Mouse (Mus musculus): ENCODE results near the gene Shld1. TPM values are rescaled to one million over a fixed set of nuclear protein-coding genes. Genes with fewer than 3 reads are reported as not detected.

Gene Shld1
- polyA plus RNA-seq (2015; fragmentation: Nextera tagmentation; extraction: Ambion mirVana), result 18.8 and 22.6 TPM in 2 replicates

DNA sequence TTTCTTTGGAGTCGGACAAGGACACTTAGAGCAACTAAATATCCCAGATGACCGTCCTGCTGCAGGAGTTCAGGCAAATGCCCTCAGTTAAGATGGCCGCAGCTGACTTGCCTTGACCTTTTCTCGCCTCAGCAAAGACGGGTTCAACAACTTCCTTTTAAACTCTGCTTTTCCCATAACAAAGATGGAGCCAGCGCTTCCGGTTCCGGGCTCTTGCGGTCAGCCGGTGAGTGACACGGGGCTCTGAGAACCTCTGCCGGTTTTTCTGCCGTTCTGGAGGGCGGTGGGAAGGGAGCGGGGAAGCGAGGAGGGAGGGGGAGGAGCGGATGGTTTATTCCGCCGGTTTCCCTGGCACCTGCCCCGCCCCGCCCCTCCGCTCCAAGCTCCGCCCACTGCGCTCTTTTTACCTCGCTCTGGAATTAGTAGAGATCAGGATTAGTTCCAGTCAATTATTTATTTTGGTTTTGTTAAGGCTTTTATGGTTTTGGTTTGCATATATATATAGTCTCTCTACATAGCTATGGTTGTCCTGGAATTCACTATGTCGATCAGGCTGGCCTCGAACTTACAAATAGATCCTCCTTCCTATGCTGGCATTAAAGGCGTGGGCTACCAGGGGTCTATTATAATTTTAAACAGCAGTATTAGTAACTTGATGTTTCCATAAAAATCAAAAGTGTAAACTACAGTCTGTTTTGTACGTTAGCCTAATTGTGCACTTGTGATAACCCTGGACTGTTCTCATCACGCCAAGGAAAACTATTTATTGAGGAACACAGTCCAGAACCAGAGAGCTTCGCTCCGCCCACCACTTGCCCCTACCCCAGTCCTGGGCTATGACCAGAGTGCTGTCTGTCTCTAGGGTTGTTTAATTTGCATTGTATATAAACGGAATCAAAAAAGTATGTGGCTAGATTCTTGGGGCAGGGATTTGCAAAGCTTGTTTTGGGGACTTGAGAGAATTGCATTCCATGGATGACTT, at the start of gene Shld1:
Gene Shld1, plus strand, starts transcription at position 176 of the 982 bp plus-strand sequence.
- peak within 1 kb of the TSS; percentile 72 for H3K27ac ChIP-seq (replicated peaks)
- 10% methylated on average over 30 of the region's 33 CpGs for WGBS
- H3K27me3 ChIP-seq, result no peaks in the 10 kb centered on the region
- peaks cover 17% of the 10 kb centered on the region; the same call in 1 of the 2 replicates for H3K4me1 ChIP-seq (replicated peaks)
- no peaks in the 10 kb centered on the region for H3K9me3 ChIP-seq
- peak; percentile 95 for ATAC-seq (ENCODE audit: low FRiP score, low read depth)
- H3K36me3 ChIP-seq, result no peaks in the 10 kb centered on the region
- H3K4me2 ChIP-seq, result peak within 1 kb of the TSS; percentile 56
- peak within 1 kb of the TSS; percentile 51 for H3K9ac ChIP-seq
- peak within 1 kb of the TSS; percentile 48 for H3K4me3 ChIP-seq

DNA sequence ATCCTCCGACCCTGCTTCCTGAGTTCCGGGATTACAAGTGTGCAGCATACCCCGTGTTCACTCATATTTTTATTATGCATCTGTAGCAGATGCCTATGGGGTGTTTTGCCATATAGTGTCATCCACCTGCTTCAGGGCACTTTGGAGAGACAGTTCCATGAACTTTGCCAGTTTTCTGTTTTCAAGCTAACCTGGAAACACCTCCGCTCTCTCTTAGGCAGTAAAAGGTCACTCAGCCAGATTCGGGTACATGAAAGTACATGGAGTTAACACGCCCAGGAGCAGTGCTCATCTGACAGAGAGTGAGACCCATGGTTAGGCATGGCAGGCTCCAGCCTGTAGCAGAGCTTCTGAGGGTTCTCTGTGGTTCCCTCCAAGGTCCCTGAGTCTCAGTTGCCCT, 48.4 kb upstream of the Shld1 start:
- ATAC-seq (ENCODE audit: low FRiP score, low read depth), result no peak
- H3K27me3 ChIP-seq, result no peaks in the 10 kb centered on the region
- H3K36me3 ChIP-seq, result no peaks in the 10 kb centered on the region
- no peaks in the 10 kb centered on the region for H3K9me3 ChIP-seq
- 92% methylated on average over 6 of the region's 6 CpGs for WGBS
- H3K4me2 ChIP-seq, result no peak overlapping the region
- no peak overlapping the region for H3K9ac ChIP-seq
- no peak overlapping the region for H3K4me3 ChIP-seq
- no peaks in the 10 kb centered on the region for H3K4me1 ChIP-seq (replicated peaks)
- no peak overlapping the region for H3K27ac ChIP-seq (replicated peaks)

DNA sequence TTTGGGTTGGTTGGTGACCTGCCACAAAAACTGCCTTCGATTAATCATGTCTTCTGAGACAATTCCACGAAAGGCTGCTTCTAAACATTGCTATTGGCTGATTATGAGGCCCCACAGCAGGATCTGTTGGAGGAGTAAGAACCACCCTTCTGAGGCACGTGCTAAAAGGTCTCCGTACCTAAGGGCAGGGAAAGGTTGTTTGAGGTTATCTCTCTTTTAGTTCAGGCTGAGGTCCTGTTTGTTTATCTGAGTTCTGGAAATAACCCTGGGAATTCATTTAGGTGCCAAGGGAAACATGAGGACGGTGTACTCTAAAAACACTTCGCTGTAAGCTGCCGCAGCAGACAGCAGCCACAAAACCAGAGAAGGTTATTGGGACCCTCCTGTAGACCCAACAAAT, 47.4 kb upstream of the Shld1 start:
- no peaks in the 10 kb centered on the region for H3K4me1 ChIP-seq (replicated peaks)
- 84% methylated on average over 7 of the region's 7 CpGs for WGBS
- H3K27ac ChIP-seq (replicated peaks), result no peak overlapping the region
- no peak overlapping the region for H3K4me2 ChIP-seq
- no peaks in the 10 kb centered on the region for H3K9me3 ChIP-seq
- no peak overlapping the region for H3K9ac ChIP-seq
- no peak for ATAC-seq (ENCODE audit: low FRiP score, low read depth)
- H3K27me3 ChIP-seq, result no peaks in the 10 kb centered on the region
- H3K4me3 ChIP-seq, result no peak overlapping the region
- H3K36me3 ChIP-seq, result no peaks in the 10 kb centered on the region

DNA sequence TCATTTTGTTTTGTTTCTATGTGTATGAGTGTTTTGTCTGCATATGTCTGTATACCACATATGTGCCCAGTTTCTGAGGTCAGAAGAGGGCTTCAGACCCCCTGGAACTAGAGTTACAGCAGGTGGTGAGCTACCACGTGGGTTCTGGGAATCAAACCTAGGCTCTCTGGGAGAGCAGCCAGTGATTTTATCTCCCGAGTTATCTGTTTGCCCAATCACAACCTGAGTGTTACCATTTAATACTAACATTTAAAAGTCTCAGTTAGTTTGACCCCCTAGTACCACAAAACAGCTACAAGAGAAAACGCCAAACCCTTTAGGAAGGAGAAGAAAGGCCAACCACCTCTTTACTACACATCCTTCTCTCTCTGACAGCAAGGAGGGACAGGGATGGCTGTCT, 45.5 kb upstream of the Shld1 start:
- no peaks in the 10 kb centered on the region for H3K4me1 ChIP-seq (replicated peaks)
- H3K4me3 ChIP-seq, result no peak overlapping the region
- ATAC-seq (ENCODE audit: low FRiP score, low read depth), result no peak
- H3K4me2 ChIP-seq, result no peak overlapping the region
- H3K9me3 ChIP-seq, result no peaks in the 10 kb centered on the region
- no peaks in the 10 kb centered on the region for H3K36me3 ChIP-seq
- no peak overlapping the region for H3K9ac ChIP-seq
- no peak overlapping the region for H3K27ac ChIP-seq (replicated peaks)
- H3K27me3 ChIP-seq, result no peaks in the 10 kb centered on the region
- WGBS, result 71% methylated on average over 3 of the region's 3 CpGs

DNA sequence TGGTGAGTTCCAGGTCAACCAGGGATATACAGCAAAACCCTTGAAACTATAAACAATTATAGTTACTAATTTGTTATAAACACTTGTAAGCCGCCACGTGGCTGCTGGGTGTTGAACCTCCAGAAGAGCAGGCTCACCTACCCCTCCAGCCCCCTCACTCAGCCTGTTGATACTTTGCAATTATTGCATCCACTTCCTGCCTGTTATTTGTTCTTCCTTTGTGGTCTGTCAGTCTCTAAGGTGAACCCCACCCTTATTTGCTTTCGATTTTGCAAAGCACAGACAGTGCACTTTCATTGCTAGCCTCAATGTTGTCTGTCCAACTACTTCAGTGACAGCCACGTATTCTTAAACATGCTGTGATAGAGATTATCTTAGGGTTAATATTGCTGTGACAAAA, 43.6 kb upstream of the Shld1 start:
- H3K4me1 ChIP-seq (replicated peaks), result no peaks in the 10 kb centered on the region
- no peaks in the 10 kb centered on the region for H3K36me3 ChIP-seq
- no peak overlapping the region for H3K4me3 ChIP-seq
- no peak overlapping the region for H3K9ac ChIP-seq
- no peaks in the 10 kb centered on the region for H3K27me3 ChIP-seq
- no peak for ATAC-seq (ENCODE audit: low FRiP score, low read depth)
- no peak overlapping the region for H3K4me2 ChIP-seq
- 89% methylated on average over 4 of the region's 4 CpGs for WGBS
- H3K9me3 ChIP-seq, result no peaks in the 10 kb centered on the region
- H3K27ac ChIP-seq (replicated peaks), result no peak overlapping the region

DNA sequence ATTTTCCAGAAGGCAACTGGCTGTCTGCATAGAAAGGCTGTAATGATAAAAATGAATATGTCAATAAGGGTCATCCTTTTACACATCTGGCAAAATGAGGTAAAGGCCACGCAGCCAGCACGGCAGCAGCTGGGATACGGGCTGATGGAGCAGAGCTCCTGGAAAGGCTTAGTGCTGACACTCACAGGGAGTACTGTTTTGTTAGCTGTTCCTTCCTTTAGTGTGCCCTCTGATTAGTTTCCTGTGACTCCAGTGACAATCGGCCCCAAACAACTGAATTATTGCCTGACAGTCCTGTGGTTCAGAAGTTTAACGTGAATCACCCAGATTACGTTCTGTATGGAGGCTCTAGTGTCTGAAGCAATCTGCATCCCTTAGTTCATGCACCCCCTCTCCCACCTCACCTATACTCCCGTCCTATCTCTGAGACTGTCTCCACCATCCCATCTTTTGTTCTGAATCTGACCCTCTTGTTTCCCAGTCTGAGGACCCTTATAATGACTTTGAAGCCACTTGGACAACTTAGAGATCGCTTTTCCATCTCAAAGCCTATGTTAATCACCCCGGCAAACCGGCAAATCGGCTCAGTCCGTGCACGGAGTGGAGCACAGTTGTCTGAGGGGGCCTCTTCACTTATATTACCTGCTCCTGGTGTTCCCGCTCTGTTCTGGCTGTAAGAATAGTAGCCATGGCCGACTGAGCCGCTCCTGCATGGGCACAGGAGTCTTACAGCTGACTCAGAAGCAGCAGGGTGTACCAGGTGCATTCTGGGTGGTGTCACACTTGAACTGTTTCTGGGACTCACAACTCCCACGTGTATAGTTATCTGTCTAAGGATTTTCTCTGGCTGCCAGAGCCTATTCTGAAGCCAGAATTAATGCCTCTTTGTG, 39.6 kb upstream of the Shld1 start:
- WGBS, result 71% methylated on average over 17 of the region's 17 CpGs
- H3K27ac ChIP-seq (replicated peaks), result no peak overlapping the region
- no peak overlapping the region for H3K4me2 ChIP-seq
- ATAC-seq (ENCODE audit: low FRiP score, low read depth), result no peak
- no peak overlapping the region for H3K4me3 ChIP-seq
- no peaks in the 10 kb centered on the region for H3K9me3 ChIP-seq
- no peaks in the 10 kb centered on the region for H3K4me1 ChIP-seq (replicated peaks)
- H3K36me3 ChIP-seq, result no peaks in the 10 kb centered on the region
- H3K9ac ChIP-seq, result no peak overlapping the region
- H3K27me3 ChIP-seq, result no peaks in the 10 kb centered on the region

DNA sequence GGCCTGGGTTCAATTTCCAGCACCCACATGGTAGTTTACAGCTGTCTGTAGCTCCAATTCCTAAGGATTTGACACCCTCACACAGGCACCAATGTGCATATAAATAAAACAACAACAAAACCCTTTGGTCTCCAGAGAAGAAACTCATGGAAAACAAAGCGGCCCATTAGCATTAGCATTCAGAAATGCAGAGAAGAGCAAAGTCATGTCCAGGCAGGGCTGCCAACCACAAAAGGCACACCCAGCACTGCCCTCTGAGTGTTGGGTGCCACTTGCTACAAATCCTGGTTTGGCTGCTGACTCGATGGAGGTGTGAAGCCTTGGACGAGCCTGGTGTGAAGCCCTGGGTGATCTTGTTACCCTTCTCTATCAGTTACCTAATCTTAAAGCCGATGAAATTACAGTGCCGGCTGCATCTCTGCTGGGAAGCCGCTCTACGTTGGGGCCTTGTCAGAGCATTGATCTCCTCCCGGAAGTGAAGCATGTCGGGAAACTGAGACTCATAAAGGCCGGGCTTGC, 37.3 kb upstream of the Shld1 start:
- WGBS, result 91% methylated on average over 10 of the region's 10 CpGs
- Histone ChIP-seq H3K27me3 (no peaks in the 10 kb centered on the region), H3K4me3 (no peak overlapping the region), H3K27ac (replicated peaks) (no peak overlapping the region), H3K9me3 (no peaks in the 10 kb centered on the region), H3K4me1 (replicated peaks) (no peaks in the 10 kb centered on the region), H3K4me2 (no peak overlapping the region), H3K36me3 (no peaks in the 10 kb centered on the region), H3K9ac (no peak overlapping the region)
- no peak for ATAC-seq (ENCODE audit: low FRiP score, low read depth)

DNA sequence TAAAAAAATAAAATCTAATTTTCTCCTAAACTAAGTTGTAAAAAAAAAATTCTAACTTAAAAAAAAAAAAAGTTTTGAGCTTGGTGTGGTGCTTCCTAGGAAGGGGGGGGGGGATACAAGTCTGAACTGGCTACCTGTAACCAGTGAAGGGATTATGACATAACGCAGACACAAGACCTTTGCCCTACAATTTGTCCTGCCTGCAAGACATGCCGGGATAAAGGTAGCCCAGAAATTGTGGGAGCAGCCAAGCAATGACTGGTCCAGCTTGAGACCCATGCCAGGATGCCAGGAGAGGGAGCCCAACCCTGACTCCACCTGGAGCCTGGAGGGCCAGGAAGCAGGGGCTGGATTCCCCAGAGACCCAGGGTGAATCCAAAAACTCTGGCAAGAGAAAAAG, 36.2 kb upstream of the Shld1 start:
- Histone ChIP-seq H3K4me3 (no peak overlapping the region), H3K9ac (no peak overlapping the region), H3K9me3 (no peaks in the 10 kb centered on the region), H3K4me2 (no peak overlapping the region), H3K4me1 (replicated peaks) (no peaks in the 10 kb centered on the region), H3K36me3 (no peaks in the 10 kb centered on the region), H3K27me3 (no peaks in the 10 kb centered on the region), H3K27ac (replicated peaks) (no peak overlapping the region)
- ATAC-seq (ENCODE audit: low FRiP score, low read depth), result no peak
- 77% methylated on average over 2 of the region's 2 CpGs for WGBS

DNA sequence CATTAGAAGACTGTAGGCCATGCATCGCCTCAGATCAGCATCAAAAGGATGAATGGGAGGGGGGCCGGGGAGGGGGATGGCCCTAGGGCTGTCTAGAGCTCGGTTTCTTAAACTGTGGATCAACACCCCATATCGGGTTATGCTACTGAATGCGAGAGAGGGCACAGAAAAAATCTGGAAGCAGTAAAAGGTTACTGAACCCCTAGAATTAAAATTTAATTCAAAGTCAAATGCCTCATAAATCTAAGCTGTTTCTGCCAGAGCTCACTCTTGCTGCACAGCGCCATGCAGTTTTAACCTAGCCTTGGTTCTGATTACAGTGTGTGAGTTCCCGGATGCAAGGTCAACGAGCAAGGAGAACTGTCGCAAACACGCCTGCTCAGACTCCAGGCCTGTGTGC, 34.3 kb upstream of the Shld1 start:
- Histone ChIP-seq H3K4me3 (no peak overlapping the region), H3K27ac (replicated peaks) (no peak overlapping the region), H3K4me1 (replicated peaks) (no peaks in the 10 kb centered on the region), H3K9me3 (no peaks in the 10 kb centered on the region), H3K9ac (no peak overlapping the region), H3K27me3 (no peaks in the 10 kb centered on the region), H3K36me3 (no peaks in the 10 kb centered on the region), H3K4me2 (no peak overlapping the region)
- ATAC-seq (ENCODE audit: low FRiP score, low read depth), result no peak
- 64% methylated on average over 10 of the region's 10 CpGs for WGBS

DNA sequence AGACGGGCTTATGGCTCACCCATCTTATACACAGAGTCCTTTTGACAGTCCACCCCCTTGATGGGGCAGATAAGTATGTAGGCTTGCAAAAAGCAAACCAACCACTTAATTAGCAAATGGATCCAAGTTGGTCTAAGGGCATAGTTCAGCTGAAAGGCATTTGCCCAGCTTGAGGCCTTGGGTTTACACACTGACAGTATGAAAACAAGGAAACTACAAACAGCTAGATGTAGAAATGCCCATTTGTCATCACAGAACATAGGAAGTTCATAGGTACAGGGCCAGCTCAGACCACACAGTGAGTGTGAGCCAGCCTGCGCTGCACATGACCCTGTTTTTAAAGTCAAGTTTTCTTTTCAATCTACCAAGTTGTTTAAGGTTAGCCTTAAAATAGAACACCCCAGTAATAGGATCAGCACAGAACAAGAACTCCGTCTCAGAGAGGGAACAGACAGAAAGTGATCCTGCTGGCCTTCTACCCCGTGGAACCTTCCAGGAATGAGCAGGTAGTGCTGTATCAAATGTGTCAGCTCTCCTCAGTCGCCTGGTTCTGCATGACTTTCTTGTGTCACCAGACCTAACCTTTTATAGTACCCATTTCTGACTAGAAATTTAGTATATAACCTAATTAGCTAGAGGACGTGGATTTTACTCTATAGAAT, 31.8 kb upstream of the Shld1 start:
- no peak overlapping the region for H3K9ac ChIP-seq
- ATAC-seq (ENCODE audit: low FRiP score, low read depth), result no peak
- H3K4me1 ChIP-seq (replicated peaks), result no peaks in the 10 kb centered on the region
- H3K4me2 ChIP-seq, result no peak overlapping the region
- no peak overlapping the region for H3K27ac ChIP-seq (replicated peaks)
- H3K9me3 ChIP-seq, result no peaks in the 10 kb centered on the region
- H3K4me3 ChIP-seq, result no peak overlapping the region
- WGBS, result 85% methylated on average over 6 of the region's 6 CpGs
- no peaks in the 10 kb centered on the region for H3K27me3 ChIP-seq
- H3K36me3 ChIP-seq, result no peaks in the 10 kb centered on the region

DNA sequence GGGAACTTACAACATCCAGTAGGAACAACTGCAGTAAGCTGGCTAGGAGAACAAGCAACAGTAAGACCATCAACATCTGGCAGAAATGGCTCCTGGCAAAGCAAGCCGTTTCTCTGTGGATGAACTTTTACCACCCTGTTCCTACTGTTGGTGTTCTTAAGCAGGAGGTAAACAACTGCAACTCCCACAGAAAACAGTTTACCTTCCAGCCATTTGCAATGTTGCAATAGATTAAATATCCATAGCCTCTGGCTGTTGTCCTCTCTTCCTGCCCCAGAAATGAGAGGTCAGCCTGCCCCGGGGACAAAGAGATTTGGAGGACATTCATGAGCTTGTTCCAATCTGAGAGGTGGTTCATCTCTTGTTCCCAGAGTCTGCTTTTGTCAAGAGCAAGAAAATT, 29.5 kb upstream of the Shld1 start:
- WGBS, result 89% methylated on average over 2 of the region's 2 CpGs

More for the DNA sequence above, 29.5 kb upstream of the Shld1 start:
- no peak overlapping the region for H3K27ac ChIP-seq (replicated peaks)
- no peak overlapping the region for H3K4me3 ChIP-seq
- H3K27me3 ChIP-seq, result no peaks in the 10 kb centered on the region
- H3K4me1 ChIP-seq (replicated peaks), result no peaks in the 10 kb centered on the region
- H3K9ac ChIP-seq, result no peak overlapping the region
- ATAC-seq (ENCODE audit: low FRiP score, low read depth), result no peak
- H3K36me3 ChIP-seq, result no peaks in the 10 kb centered on the region
- H3K4me2 ChIP-seq, result no peak overlapping the region
- no peaks in the 10 kb centered on the region for H3K9me3 ChIP-seq

Measured in hindbrain, embryonic 15.5 days (tissue).